Mouse (Mus musculus) effector memory CD4-positive, alpha-beta T cell, adult 7 months (primary cell): Measurements from ENCODE around the gene Exoc4. TPM values are rescaled to one million over a fixed set of nuclear protein-coding genes. Genes with fewer than 3 reads are reported as not detected.

Experiments
- polyA plus RNA-seq: library from polyadenylated mRNA; unstranded; fragments of 100-300 nt; shearing (Covaris generic); gene quantifications from one replicate; pipeline ENCODE4 v1.2.1, GENCODE M21; 2017

Gene Exoc4
- polyA plus RNA-seq: 66.6 TPM

GRCm38 (mm10) chr6:33248894-33249758, at the start of gene Exoc4:
Exoc4 (plus strand) TSS chr6:33249085.

Other genes with a start within 250 kb of the Exoc4 start
- gene Chchd3, start 188.8 kb upstream of the Exoc4 start, polyA plus RNA-seq: 87.0 TPM